Mouse (Mus musculus): ENCODE measurements around the gene Tmem79. TPM values are rescaled to one million over a fixed set of nuclear protein-coding genes. Genes with fewer than 3 reads are reported as not detected.
"Not testable (repeated sequence)": the region's sequence is repeated elsewhere in the genome, so short reads cannot be mapped to it uniquely, and the experiment has no call there.

Tmem79 gene
- total RNA-seq (2022) = 1 to 10 TPM; 1.3 to 2.7 (median 1.7) TPM

- DNase-seq (ENCODE audit: low spot score in 2 of 2) = peak; percentile 94 to 96
Observed at GRCm38 (mm10) chr3:88336058-88337013, at the start of gene Tmem79, which contains the start of gene Smg5. Gene Tmem79, minus strand, starts transcription at chr3:88336148. Gene Smg5, plus strand, starts transcription at chr3:88336260.

GRCm38 (mm10) chr3:88384364-88384763 is 48.4 kb upstream of the Tmem79 start, which contains the start of gene Bglap:
Gene Bglap, minus strand, starts transcription at chr3:88384464.
- no peak for DNase-seq (ENCODE audit: low spot score in 2 of 2)

- not testable (repeated sequence) for DNase-seq (ENCODE audit: low spot score in 2 of 2)
Observed at GRCm38 (mm10) chr3:88382383-88382782, 46.4 kb upstream of the Tmem79 start.

DNA sequence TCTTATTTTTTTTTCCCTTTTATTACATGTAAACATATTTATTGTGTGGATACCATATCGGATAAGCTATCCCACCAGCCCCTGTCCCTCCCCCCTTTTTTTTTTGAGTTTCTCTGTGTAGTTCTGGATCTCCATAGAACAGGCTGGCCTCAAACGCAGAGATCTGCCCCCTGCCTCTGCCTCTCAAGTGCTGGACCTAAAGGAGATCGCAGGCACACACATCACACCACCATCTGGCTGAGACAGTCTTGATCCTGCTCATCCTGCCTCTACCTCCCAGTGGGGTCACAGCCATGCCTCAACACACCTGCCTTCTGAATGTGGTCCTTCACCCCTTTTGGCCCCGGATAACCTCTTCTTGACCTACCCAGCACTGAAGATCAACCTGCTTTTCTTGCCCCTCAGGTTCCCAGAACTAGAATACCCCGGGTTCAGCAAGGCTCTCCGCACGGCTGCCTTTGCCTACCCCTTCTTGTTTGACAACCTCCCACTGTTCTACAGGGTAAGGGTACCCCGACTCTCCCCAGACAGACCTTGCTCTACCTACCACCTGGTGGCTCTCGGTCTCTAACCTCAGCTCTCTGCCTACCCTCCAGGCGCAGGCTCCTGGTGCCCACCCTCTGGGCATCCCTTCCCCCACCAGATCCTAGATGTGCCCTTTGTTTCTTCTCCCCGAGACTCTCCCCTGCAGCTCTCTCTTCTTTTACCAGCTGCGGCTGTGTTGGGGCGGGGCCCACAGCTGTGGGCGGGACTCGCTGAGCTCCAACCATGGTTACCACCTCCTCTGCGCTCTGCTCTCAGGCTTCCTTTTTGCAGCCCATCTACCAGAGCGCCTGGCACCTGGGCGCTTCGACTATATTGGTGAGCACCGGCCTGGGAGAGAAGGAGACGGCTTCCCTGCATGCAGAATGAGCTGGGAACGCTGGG is 45.7 kb upstream of the Tmem79 start:
- not testable (repeated sequence) for DNase-seq (ENCODE audit: low spot score in 2 of 2)

DNA sequence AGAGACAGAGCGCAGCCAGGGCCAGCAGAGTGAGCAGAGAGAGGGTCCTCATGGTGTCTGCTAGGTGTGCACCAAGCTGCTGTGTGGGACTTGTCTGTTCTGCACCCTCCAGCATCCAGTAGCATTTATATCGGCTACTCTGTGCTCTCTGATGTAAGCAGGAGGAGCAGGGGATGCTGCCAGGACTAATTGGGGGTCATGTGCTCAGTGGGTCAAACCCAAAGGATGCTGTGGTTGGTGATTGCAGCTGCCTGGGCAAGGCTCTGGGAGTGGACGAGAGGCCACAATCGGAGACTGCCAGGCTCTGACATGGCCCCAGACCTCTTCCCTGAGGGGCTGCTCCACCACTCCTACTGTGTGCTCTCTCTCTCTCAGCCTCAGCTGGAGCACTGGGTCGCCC is 42.7 kb upstream of the Tmem79 start, which contains the start of gene Bglap2:
TSS of gene Bglap2 (minus strand) at position 101 of the 400 bp plus-strand sequence.
- DNase-seq (ENCODE audit: low spot score in 2 of 2) = not testable (repeated sequence)

GRCm38 (mm10) chr3:88376644-88377043 is 40.7 kb upstream of the Tmem79 start:
- not testable (repeated sequence) for DNase-seq (ENCODE audit: low spot score in 2 of 2)

GRCm38 (mm10) chr3:88375750-88376626 is 40.0 kb upstream of the Tmem79 start:
- DNase-seq (ENCODE audit: low spot score in 2 of 2) = not testable (repeated sequence)

- not testable (repeated sequence) for DNase-seq (ENCODE audit: low spot score in 2 of 2)
Observed at GRCm38 (mm10) chr3:88372643-88373042, 36.7 kb upstream of the Tmem79 start, which contains the start of gene Bglap3. Gene Bglap3, minus strand, starts transcription at chr3:88372743.

- DNase-seq (ENCODE audit: low spot score in 2 of 2) = not testable (repeated sequence)
Observed at GRCm38 (mm10) chr3:88368511-88368910, 32.6 kb upstream of the Tmem79 start.

GRCm38 (mm10) chr3:88367517-88367916 is 31.6 kb upstream of the Tmem79 start:
- not testable (repeated sequence) for DNase-seq (ENCODE audit: low spot score in 2 of 2)

DNA sequence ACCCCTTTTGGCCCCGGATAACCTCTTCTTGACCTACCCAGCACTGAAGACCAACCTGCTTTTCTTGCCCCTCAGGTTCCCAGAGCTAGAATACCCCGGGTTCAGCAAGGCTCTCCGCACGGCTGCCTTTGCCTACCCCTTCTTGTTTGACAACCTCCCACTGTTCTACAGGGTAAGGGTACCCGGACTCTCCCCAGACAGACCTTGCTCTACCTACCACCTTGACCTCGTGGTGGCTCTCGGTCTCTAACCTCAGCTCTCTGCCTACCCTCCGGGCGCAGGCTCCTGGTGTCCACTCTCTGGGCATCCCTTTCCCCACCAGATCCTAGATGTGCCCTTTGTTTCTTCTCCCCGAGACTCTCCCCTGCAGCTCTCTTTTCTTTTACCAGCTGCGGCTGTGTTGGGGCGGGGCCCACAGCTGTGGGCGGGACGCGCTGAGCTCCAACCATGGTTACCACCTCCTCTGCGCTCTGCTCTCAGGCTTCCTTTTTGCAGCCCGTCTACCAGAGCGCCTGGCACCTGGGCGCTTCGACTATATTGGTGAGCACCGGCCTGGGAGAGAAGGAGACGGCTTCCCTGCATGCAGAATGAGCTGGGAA is 31.0 kb upstream of the Tmem79 start:
- peak in 1 of 2 experiments; percentile 54 for DNase-seq (ENCODE audit: low spot score in 2 of 2)

GRCm38 (mm10) chr3:88365705-88366361 is 29.9 kb upstream of the Tmem79 start:
- no peak for DNase-seq (ENCODE audit: low spot score in 2 of 2)

- DNase-seq (ENCODE audit: low spot score in 2 of 2) = peak in 1 of 2 experiments; percentile 63
Observed at GRCm38 (mm10) chr3:88364337-88364736, 28.4 kb upstream of the Tmem79 start, which contains the start of gene Paqr6. Gene Paqr6, plus strand, starts transcription at chr3:88364584.

DNA sequence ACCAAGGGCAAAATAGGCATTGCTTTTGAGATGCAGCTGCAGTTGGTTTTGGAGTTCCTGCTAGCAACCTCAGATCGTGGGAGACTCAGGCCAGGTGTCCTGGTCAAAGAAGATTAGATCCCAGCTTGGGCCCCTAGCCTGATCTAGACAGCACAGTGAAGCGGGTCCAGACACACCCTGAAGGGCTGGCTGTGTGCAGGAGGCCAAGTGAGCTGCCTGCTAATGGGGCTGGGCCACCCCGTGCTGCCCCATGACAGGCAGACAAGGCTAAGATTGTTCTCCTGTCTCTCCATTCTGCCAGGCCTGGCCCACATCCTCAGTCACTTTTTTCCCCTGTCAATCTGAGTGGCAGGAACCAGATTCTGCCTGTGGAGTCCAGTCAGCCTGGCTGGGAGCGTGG is 27.8 kb upstream of the Tmem79 start:
- DNase-seq (ENCODE audit: low spot score in 2 of 2) = peak; percentile 53 to 76

- peak in 1 of 2 experiments; percentile 63 for DNase-seq (ENCODE audit: low spot score in 2 of 2)
Observed at GRCm38 (mm10) chr3:88361612-88362313, 25.8 kb upstream of the Tmem79 start.

DNA sequence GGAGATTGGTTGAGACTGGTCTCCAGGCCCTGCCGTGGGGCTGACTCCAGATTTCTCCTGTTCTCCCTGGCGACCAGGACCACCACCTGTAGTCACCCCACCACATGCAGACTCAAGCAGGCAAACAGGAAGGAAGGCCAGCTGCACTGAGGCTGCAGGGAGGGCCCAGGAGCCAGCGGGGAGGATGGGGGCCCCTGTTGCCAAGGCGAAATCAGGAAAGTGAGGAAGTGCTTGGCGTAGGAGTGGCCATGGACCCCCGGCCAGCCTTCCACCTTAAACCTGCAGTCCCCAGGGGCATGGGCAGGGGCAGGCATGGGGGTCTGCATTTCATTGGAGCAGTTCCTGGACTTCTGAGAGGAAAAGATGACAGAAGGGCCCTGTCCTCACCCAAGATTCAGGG is 25.1 kb upstream of the Tmem79 start:
- DNase-seq (ENCODE audit: low spot score in 2 of 2) = no peak

DNA sequence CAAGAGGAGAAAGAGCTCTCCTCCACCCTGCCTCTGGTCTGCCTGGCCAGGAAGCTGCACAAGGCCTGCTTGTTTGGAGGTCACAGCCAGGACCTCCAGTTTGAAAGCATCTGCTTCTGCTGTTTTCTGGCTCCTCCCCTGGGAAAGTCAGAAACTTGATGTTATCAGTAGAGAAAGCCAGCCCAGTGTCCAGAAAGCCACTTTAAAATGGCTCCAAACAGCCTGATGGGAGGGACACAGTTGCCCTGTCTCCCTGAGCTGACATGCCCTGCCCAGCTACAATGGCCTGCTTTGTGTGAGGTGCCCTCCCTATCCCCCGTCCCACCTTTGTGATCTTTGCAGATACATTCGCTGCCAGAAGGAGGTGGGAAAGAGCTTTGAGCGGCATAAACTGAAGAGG is 24.0 kb upstream of the Tmem79 start:
- DNase-seq (ENCODE audit: low spot score in 2 of 2) = no peak

DNA sequence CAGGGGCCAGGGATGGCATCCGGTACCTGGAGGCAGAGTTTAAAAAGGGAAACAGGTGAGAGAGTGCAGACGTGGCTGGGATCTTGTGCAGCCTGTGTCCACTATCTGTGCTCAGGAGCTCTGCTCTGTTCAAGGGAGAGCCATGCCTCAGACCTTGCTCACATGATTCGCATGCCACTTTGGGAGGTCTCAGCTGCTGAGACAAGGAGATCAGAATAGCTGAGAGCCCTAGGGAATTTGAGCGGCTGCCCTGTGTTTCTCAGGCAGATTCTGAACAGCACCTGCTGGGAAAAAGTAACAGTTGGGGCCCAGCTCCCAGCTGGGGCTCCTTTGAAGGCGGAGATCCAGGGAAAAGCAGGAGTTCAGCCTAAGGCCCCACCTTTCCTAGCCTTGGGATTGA is 23.6 kb upstream of the Tmem79 start:
- no peak for DNase-seq (ENCODE audit: low spot score in 2 of 2)

All from layer of hippocampus, adult 8-10 months (tissue).